Mouse (Mus musculus) hindbrain, embryonic 16.5 days (tissue): Measurements from ENCODE around the gene Ggnbp2. TPM values are rescaled to one million over a fixed set of nuclear protein-coding genes. Genes with fewer than 3 reads are reported as not detected.

Source experiments
- ATAC-seq: fragments of 200-750 bp; cut with Nextera tagmentation; 2 replicates; pipeline ENCODE4 v1.8.0; 2017; ENCODE audit warnings: moderate TSS enrichment, moderate library complexity
- H3K27ac ChIP-seq: fragments of 300-500 bp; sonication (generic); 2 replicates; pipeline ENCODE4 v1.5.1; 2014; ENCODE audit warnings: low read depth, mild to moderate bottlenecking, control low read depth, low read length, moderate library complexity
- H3K27me3 ChIP-seq: fragments of 300-500 bp; sonication (generic); replicated peaks from 2 replicates; pipeline ENCODE4 v1.6.1; 2014; ENCODE audit warnings: low read length; ENCODE audit not compliant: control insufficient read depth, insufficient read depth
- H3K36me3 ChIP-seq: fragments of 300-500 bp; sonication (generic); 2 replicates; pipeline ENCODE4 v1.6.1; 2014; ENCODE audit warnings: mild to moderate bottlenecking, low read length, moderate library complexity, mixed read lengths; ENCODE audit not compliant: control insufficient read depth, insufficient read depth
- H3K4me1 ChIP-seq: fragments of 300-500 bp; sonication (generic); 2 replicates; pipeline ENCODE4 v1.6.1; 2014; ENCODE audit warnings: low read depth, low read length; ENCODE audit not compliant: control insufficient read depth, insufficient read depth
- H3K4me2 ChIP-seq: fragments of 300-500 bp; sonication (generic); 2 replicates; pipeline ENCODE4 v1.6.1; 2014; ENCODE audit warnings: mild to moderate bottlenecking, low read length, control low read depth, moderate library complexity
- H3K4me3 ChIP-seq: fragments of 300-500 bp; sonication (generic); 2 replicates; pipeline ENCODE4 v1.5.1; 2014; ENCODE audit warnings: mild to moderate bottlenecking, low read length, control low read depth, moderate library complexity
- H3K9ac ChIP-seq: fragments of 300-500 bp; sonication (generic); 2 replicates; pipeline ENCODE4 v1.6.1; 2014; ENCODE audit warnings: low read depth, mild to moderate bottlenecking, control low read depth, low read length, moderate library complexity
- H3K9me3 ChIP-seq: fragments of 300-500 bp; sonication (generic); 2 replicates; pipeline ENCODE4 v1.6.1; 2014; ENCODE audit warnings: mild to moderate bottlenecking, low read length, moderate library complexity; ENCODE audit not compliant: control insufficient read depth
- WGBS: fragments of 180-500 bp; shearing (Covaris S2); extraction: QIAGEN DNeasy Blood & Tissue Kit; methylation state at CpG from one replicate; pipeline ENCODE4 v1.1.7; 2014; 5-methylcytosine and 5-hydroxymethylcytosine counted together
- polyA plus RNA-seq: library from polyadenylated mRNA; unstranded; fragments of >200 nt; fragmentation: Nextera tagmentation; extraction: Ambion mirVana; gene quantifications from 2 replicates; pipeline ENCODE4 v1.2.1, GENCODE M21; 2015

Gene Ggnbp2
- polyA plus RNA-seq, 1 experiment from 2014 or later: 72.5 TPM

DNA sequence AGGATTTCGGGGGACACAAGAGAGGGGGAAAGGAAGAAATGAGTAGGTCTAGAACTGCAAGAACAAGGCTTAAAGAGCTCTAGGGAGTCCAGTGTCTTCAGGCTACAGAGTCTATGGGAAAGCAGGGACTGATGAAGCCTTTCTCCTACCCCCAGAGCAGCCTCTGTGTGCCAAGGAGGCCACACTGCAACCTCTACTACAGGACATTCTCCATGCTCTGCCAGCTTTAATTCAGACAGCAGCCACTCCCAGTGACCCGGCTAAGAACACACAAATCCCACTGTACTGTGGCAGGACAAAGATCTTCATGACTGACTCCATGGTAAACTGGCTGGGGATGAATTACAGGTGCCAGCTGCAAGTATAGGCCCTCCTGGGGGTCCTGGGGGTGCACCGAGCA lies 36.5 kb upstream of the Ggnbp2 start:
- Histone ChIP-seq H3K4me3 (no peak overlapping the region), H3K36me3 (peaks cover 51% of the 10 kb centered on the region), H3K4me2 (no peak overlapping the region), H3K27me3 (no peaks in the 10 kb centered on the region), H3K9ac (no peak overlapping the region), H3K4me1 (no peaks in the 10 kb centered on the region), H3K9me3 (no peaks in the 10 kb centered on the region), H3K27ac (no peak overlapping the region)
- ATAC-seq: no peak
- WGBS: 85% methylated on average over 3 of the region's 3 CpGs

DNA sequence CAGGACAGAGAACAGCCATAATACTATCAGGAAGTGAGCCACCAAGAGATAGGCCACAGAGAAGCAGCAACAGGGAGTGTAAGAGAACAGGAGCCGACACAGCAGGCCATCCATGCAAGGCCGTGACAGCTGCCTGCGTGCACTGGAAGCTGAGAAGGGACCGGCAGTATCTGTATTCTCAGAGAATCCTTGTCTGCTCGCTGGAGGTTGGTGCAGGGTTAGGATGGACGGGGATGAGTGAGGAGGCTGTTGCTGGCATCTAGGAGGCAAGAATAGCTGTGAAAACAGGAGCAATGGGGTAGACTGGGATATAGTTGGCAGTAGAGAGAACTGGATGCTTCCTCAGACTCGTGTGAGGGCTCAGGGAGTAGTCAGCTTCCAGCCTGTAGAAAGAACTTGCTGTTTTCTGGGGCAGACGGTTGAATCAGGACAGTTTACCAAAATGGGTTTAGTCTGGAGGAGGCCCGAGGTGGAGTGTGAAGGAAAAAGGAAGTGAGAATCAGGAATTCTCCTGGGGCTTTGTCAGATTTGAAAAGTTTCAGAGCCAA lies 34.1 kb upstream of the Ggnbp2 start:
- no peak overlapping the region for H3K9ac ChIP-seq
- H3K27ac ChIP-seq: no peak overlapping the region
- 86% methylated on average over 9 of the region's 9 CpGs for WGBS
- no peak overlapping the region for H3K4me3 ChIP-seq
- no peaks in the 10 kb centered on the region for H3K27me3 ChIP-seq
- peaks cover 49% of the 10 kb centered on the region for H3K36me3 ChIP-seq
- H3K9me3 ChIP-seq: no peaks in the 10 kb centered on the region
- H3K4me2 ChIP-seq: no peak overlapping the region
- no peak for ATAC-seq
- no peaks in the 10 kb centered on the region for H3K4me1 ChIP-seq

DNA sequence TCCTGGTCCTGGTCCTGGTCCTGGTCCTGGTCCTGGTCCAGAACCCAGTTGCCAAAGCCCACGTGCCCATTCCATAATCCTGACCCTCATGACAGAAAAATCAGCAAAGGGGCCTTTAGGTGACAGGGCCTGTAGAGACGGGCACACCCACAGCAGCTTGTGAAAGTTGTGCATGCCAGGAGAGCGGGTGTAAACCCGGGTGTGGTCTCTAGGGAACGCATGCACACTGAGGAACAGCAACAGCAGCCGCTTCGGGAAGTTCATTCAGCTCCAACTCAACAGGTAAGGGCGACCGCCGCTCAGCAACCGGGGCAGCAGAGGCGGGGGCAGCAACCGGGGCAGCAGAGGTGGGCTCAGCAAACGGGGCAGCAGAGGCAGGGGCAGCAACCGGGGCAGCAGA lies 22.5 kb upstream of the Ggnbp2 start:
- H3K4me1 ChIP-seq: no peaks in the 10 kb centered on the region
- H3K36me3 ChIP-seq: peaks cover 24% of the 10 kb centered on the region
- no peak overlapping the region for H3K27ac ChIP-seq
- no peaks in the 10 kb centered on the region for H3K9me3 ChIP-seq
- no peaks in the 10 kb centered on the region for H3K27me3 ChIP-seq
- ATAC-seq: no peak
- H3K4me2 ChIP-seq: no peak overlapping the region
- no peak overlapping the region for H3K9ac ChIP-seq
- H3K4me3 ChIP-seq: no peak overlapping the region
- 95% methylated on average over 14 of the region's 15 CpGs for WGBS

DNA sequence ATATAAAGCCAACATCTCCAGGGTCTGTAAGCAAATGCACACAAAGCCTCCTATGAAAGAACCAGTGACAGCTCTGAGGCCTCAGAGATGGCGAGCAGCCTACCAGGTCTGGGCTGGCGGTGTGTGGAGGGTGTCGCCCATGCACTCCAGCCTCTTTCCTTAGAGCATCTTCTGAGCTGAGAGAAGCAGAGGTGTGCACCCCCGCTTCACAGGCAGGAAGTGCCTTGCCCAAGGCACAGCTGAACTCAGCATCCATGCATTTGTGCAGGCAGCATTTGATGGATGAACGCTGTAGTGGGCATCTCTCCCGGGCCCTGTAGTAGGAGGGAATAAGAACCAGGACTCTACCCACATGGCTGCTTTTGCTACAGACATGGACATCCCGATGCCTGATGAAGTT lies 21.1 kb upstream of the Ggnbp2 start:
- Histone ChIP-seq H3K4me2 (no peak overlapping the region), H3K36me3 (peaks cover 26% of the 10 kb centered on the region), H3K27ac (no peak overlapping the region)

GRCm38 (mm10) chr11:84889492-84889891 lies 18.9 kb upstream of the Ggnbp2 start:
- ATAC-seq: no peak
- no peaks in the 10 kb centered on the region for H3K4me1 ChIP-seq
- WGBS: 96% methylated on average over 2 of the region's 2 CpGs
- no peaks in the 10 kb centered on the region for H3K27me3 ChIP-seq
- no peak overlapping the region for H3K4me3 ChIP-seq
- no peak overlapping the region for H3K27ac ChIP-seq
- H3K4me2 ChIP-seq: no peak overlapping the region
- H3K9me3 ChIP-seq: no peaks in the 10 kb centered on the region
- H3K9ac ChIP-seq: no peak overlapping the region
- H3K36me3 ChIP-seq: peaks cover 33% of the 10 kb centered on the region

More for the DNA sequence above, 21.1 kb upstream of the Ggnbp2 start:
- ATAC-seq: no peak
- 96% methylated on average over 7 of the region's 7 CpGs for WGBS
- no peak overlapping the region for H3K4me3 ChIP-seq
- H3K27me3 ChIP-seq: no peaks in the 10 kb centered on the region
- H3K9me3 ChIP-seq: no peaks in the 10 kb centered on the region
- H3K4me1 ChIP-seq: no peaks in the 10 kb centered on the region
- no peak overlapping the region for H3K9ac ChIP-seq

- H3K36me3 ChIP-seq: peaks cover 32% of the 10 kb centered on the region
- no peak overlapping the region for H3K9ac ChIP-seq
- H3K9me3 ChIP-seq: no peaks in the 10 kb centered on the region
- no peak overlapping the region for H3K27ac ChIP-seq
- no peaks in the 10 kb centered on the region for H3K27me3 ChIP-seq
- H3K4me1 ChIP-seq: no peaks in the 10 kb centered on the region
- 96% methylated on average over 8 of the region's 8 CpGs for WGBS
- H3K4me2 ChIP-seq: no peak overlapping the region
- H3K4me3 ChIP-seq: no peak overlapping the region
- ATAC-seq: no peak
Measured at GRCm38 (mm10) chr11:84888025-84888424, 17.4 kb upstream of the Ggnbp2 start.

- no peaks in the 10 kb centered on the region for H3K27me3 ChIP-seq
- H3K27ac ChIP-seq: no peak overlapping the region
- H3K9ac ChIP-seq: no peak overlapping the region
- no peaks in the 10 kb centered on the region for H3K4me1 ChIP-seq
- H3K4me3 ChIP-seq: no peak overlapping the region
- H3K9me3 ChIP-seq: no peaks in the 10 kb centered on the region
- WGBS: 85% methylated on average over 11 of the region's 11 CpGs
- ATAC-seq: no peak
- no peak overlapping the region for H3K4me2 ChIP-seq
- peaks cover 32% of the 10 kb centered on the region for H3K36me3 ChIP-seq
Measured at GRCm38 (mm10) chr11:84886767-84887511, 16.3 kb upstream of the Ggnbp2 start.

DNA sequence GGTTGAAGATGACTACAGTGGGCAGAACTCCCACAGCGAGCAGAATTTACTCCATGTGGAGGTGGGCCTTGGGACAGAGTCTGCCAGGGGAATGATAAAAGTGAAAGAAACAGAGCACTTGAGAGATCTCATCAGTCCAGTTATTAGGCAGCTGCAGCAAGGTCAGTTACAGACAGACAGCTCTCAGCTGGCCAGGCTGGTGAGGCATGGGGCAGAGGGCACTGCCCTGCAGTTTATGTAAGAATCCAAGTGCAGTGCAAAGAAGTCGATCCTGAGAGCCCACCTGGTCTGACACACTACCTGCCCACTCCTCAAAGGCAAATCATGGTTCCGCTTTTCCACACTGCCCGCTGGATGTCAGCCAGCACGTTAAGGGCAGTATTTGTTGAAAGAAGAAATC lies 15.6 kb upstream of the Ggnbp2 start:
- Histone ChIP-seq H3K36me3 (peaks cover 32% of the 10 kb centered on the region), H3K4me1 (peaks cover 3% of the 10 kb centered on the region), H3K9me3 (no peaks in the 10 kb centered on the region)

DNA sequence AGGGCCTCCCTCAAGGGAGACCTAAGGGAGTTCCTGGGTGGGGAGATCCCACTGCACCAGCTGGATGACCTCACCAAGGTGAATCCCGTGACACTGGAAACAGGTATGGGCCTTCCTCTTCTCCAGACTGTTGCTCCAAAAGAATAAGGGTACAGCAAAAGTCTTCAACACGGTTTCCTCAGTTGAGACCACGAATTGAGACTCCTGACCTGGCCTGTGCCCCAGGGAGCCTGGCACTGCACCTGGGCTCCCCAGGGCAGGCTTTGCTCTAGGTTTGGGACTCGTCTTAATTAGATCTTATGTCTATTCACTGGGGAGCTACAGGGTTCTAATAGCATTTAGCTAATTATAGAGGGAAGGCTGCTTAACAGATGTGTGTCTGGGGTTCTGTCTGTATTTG lies 14.6 kb upstream of the Ggnbp2 start:
- no peak overlapping the region for H3K9ac ChIP-seq
- no peaks in the 10 kb centered on the region for H3K27me3 ChIP-seq
- ATAC-seq: no peak
- peaks cover 9% of the 10 kb centered on the region for H3K4me1 ChIP-seq
- no peaks in the 10 kb centered on the region for H3K9me3 ChIP-seq
- 89% methylated on average over 4 of the region's 4 CpGs for WGBS
- H3K36me3 ChIP-seq: peaks cover 32% of the 10 kb centered on the region
- no peak overlapping the region for H3K27ac ChIP-seq
- no peak overlapping the region for H3K4me3 ChIP-seq
- H3K4me2 ChIP-seq: no peak overlapping the region

More for the DNA sequence above, 15.6 kb upstream of the Ggnbp2 start:
- no peak overlapping the region; the same call in 1 of the 2 replicates for H3K9ac ChIP-seq
- WGBS: 94% methylated on average over 5 of the region's 5 CpGs
- no peak overlapping the region for H3K4me3 ChIP-seq
- H3K27ac ChIP-seq: no peak overlapping the region
- no peaks in the 10 kb centered on the region for H3K27me3 ChIP-seq
- ATAC-seq: no peak
- no peak overlapping the region for H3K4me2 ChIP-seq
